Mouse (Mus musculus): ENCODE measurements around the gene Ung. TPM values are rescaled to one million over a fixed set of nuclear protein-coding genes. Genes with fewer than 3 reads are reported as not detected.

The Ung gene
- polyA plus RNA-seq, 1 experiment from 2014 or later, result 4.5 TPM

- no peak overlapping the region for H3K27ac ChIP-seq (ENCODE audit: low read length)
- no peak overlapping the region for H3K4me3 ChIP-seq (ENCODE audit: low read depth, low read length)
- ATAC-seq, result no peak
- no peaks in the 10 kb centered on the region for H3K36me3 ChIP-seq (ENCODE audit: insufficient read depth, low read length)
- H3K4me1 ChIP-seq (ENCODE audit: insufficient read depth, low read depth, low read length), result peaks cover 4% of the 10 kb centered on the region; the same call in 1 of the 2 replicates
- TF ChIP-seq EP300 (IDR thresholded peaks at IDR 0.05), result no peak
- no peak for TF ChIP-seq CTCF (IDR thresholded peaks at IDR 0.05)
- H3K4me2 ChIP-seq (replicated peaks; ENCODE audit: low read depth, low read length), result no peak overlapping the region
- 74% methylated on average over 15 of the region's 15 CpGs for WGBS
- no peak overlapping the region for H3K9ac ChIP-seq (replicated peaks; ENCODE audit: low read depth)
- H3K27me3 ChIP-seq (replicated peaks; ENCODE audit: insufficient read depth, low read length), result no peaks in the 10 kb centered on the region
- DNase-seq (ENCODE audit: low spot score), result no peak
- no peaks in the 10 kb centered on the region for H3K9me3 ChIP-seq (ENCODE audit: low read length)
These were observed 506 bp upstream of the Ung start for GRCm38 (mm10) chr5:114129550-114130210.

GRCm38 (mm10) chr5:114130698-114131520 is 723 bp downstream of the Ung start:
- peak overlapping the region; percentile 34 for H3K9ac ChIP-seq (replicated peaks; ENCODE audit: low read depth)
- peak; percentile 94 for DNase-seq (ENCODE audit: low spot score)
- no peaks in the 10 kb centered on the region for H3K36me3 ChIP-seq (ENCODE audit: insufficient read depth, low read length)
- peak overlapping the region; percentile 54 for H3K27ac ChIP-seq (ENCODE audit: low read length)
- ATAC-seq, result peak; percentile 97
- peak overlapping the region; percentile 64 for H3K4me3 ChIP-seq (ENCODE audit: low read depth, low read length)
- peaks cover 4% of the 10 kb centered on the region; the same call in 1 of the 2 replicates for H3K4me1 ChIP-seq (ENCODE audit: insufficient read depth, low read depth, low read length)
- TF ChIP-seq CTCF (IDR thresholded peaks at IDR 0.05) (no peak), EP300 (IDR thresholded peaks at IDR 0.05) (no peak)
- H3K27me3 ChIP-seq (replicated peaks; ENCODE audit: insufficient read depth, low read length), result no peaks in the 10 kb centered on the region
- under 1% methylated on average over 71 of the region's 87 CpGs for WGBS
- no peaks in the 10 kb centered on the region for H3K9me3 ChIP-seq (ENCODE audit: low read length)
- H3K4me2 ChIP-seq (replicated peaks; ENCODE audit: low read depth, low read length), result peak overlapping the region; percentile 98

- no peaks in the 10 kb centered on the region for H3K9me3 ChIP-seq (ENCODE audit: low read length)
- H3K27ac ChIP-seq (ENCODE audit: low read length), result peak overlapping the region; percentile 54
- WGBS, result 0% methylated on average over 15 of the region's 15 CpGs
- H3K4me3 ChIP-seq (ENCODE audit: low read depth, low read length), result peak overlapping the region; percentile 64
- TF ChIP-seq CTCF (IDR thresholded peaks at IDR 0.05), result no peak; the same call in 1 of the 2 replicates
- no peak for TF ChIP-seq EP300 (IDR thresholded peaks at IDR 0.05)
- ATAC-seq (no peak), DNase-seq (ENCODE audit: low spot score) (peak; percentile 60)
- peak overlapping the region; percentile 34 for H3K9ac ChIP-seq (replicated peaks; ENCODE audit: low read depth)
- H3K27me3 ChIP-seq (replicated peaks; ENCODE audit: insufficient read depth, low read length), result no peaks in the 10 kb centered on the region
- H3K4me1 ChIP-seq (ENCODE audit: insufficient read depth, low read depth, low read length), result peaks cover 4% of the 10 kb centered on the region; the same call in 1 of the 2 replicates
- H3K4me2 ChIP-seq (replicated peaks; ENCODE audit: low read depth, low read length), result peak overlapping the region; percentile 98
- no peaks in the 10 kb centered on the region for H3K36me3 ChIP-seq (ENCODE audit: insufficient read depth, low read length)
These were observed 1.3 kb downstream of the Ung start for GRCm38 (mm10) chr5:114131521-114131840.

- H3K27ac ChIP-seq (ENCODE audit: low read length), result no peak overlapping the region
- no peaks in the 10 kb centered on the region for H3K36me3 ChIP-seq (ENCODE audit: insufficient read depth, low read length)
- H3K27me3 ChIP-seq (replicated peaks; ENCODE audit: insufficient read depth, low read length), result no peaks in the 10 kb centered on the region
- DNase-seq (ENCODE audit: low spot score), result no peak
- no peak overlapping the region for H3K9ac ChIP-seq (replicated peaks; ENCODE audit: low read depth)
- H3K4me3 ChIP-seq (ENCODE audit: low read depth, low read length), result no peak overlapping the region
- H3K9me3 ChIP-seq (ENCODE audit: low read length), result no peaks in the 10 kb centered on the region
- WGBS, result 91% methylated on average over 6 of the region's 6 CpGs
- no peak overlapping the region for H3K4me2 ChIP-seq (replicated peaks; ENCODE audit: low read depth, low read length)
- no peak for ATAC-seq
- no peak for TF ChIP-seq CTCF (IDR thresholded peaks at IDR 0.05)
- TF ChIP-seq EP300 (IDR thresholded peaks at IDR 0.05), result no peak
- H3K4me1 ChIP-seq (ENCODE audit: insufficient read depth, low read depth, low read length), result peaks cover 6% of the 10 kb centered on the region
These were observed 2.7 kb downstream of the Ung start for GRCm38 (mm10) chr5:114132841-114133240.

GRCm38 (mm10) chr5:114134091-114134534 is 3.9 kb downstream of the Ung start:
- H3K4me1 ChIP-seq (ENCODE audit: insufficient read depth, low read depth, low read length), result peaks cover 9% of the 10 kb centered on the region
- H3K27me3 ChIP-seq (replicated peaks; ENCODE audit: insufficient read depth, low read length), result no peaks in the 10 kb centered on the region
- no peak overlapping the region for H3K27ac ChIP-seq (ENCODE audit: low read length)
- no peaks in the 10 kb centered on the region for H3K36me3 ChIP-seq (ENCODE audit: insufficient read depth, low read length)
- 45% methylated on average over 6 of the region's 6 CpGs for WGBS
- ATAC-seq, result no peak
- peak; percentile 79 for DNase-seq (ENCODE audit: low spot score)
- TF ChIP-seq CTCF (IDR thresholded peaks at IDR 0.05), result peak; percentile 77
- TF ChIP-seq EP300 (IDR thresholded peaks at IDR 0.05), result 0 out of 2 replicates have a peak, but pooled peaks have one; percentile 18
- H3K9me3 ChIP-seq (ENCODE audit: low read length), result no peaks in the 10 kb centered on the region
- no peak overlapping the region for H3K4me3 ChIP-seq (ENCODE audit: low read depth, low read length)
- no peak overlapping the region for H3K9ac ChIP-seq (replicated peaks; ENCODE audit: low read depth)
- H3K4me2 ChIP-seq (replicated peaks; ENCODE audit: low read depth, low read length), result no peak overlapping the region

- 86% methylated on average over 10 of the region's 10 CpGs for WGBS
- Histone ChIP-seq H3K36me3 (ENCODE audit: insufficient read depth, low read length) (no peaks in the 10 kb centered on the region), H3K4me1 (ENCODE audit: insufficient read depth, low read depth, low read length) (peaks cover 12% of the 10 kb centered on the region), H3K27me3 (replicated peaks; ENCODE audit: insufficient read depth, low read length) (no peaks in the 10 kb centered on the region), H3K27ac (ENCODE audit: low read length) (no peak overlapping the region), H3K4me3 (ENCODE audit: low read depth, low read length) (no peak overlapping the region), H3K9me3 (ENCODE audit: low read length) (no peaks in the 10 kb centered on the region), H3K4me2 (replicated peaks; ENCODE audit: low read depth, low read length) (no peak overlapping the region), H3K9ac (replicated peaks; ENCODE audit: low read depth) (no peak overlapping the region)
- DNase-seq (ENCODE audit: low spot score), result no peak
- no peak for ATAC-seq
- TF ChIP-seq EP300 (IDR thresholded peaks at IDR 0.05) (no peak), CTCF (IDR thresholded peaks at IDR 0.05) (no peak)
These were observed 5.3 kb downstream of the Ung start for GRCm38 (mm10) chr5:114135516-114135915.
